Mouse (Mus musculus): ENCODE measurements at regions not wholly inside any gene's neighbourhood (a gene's known extent, or its start where the extent isn't known, plus 50 kb on each side); places are given as distances from the start of the nearest gene placed in this dataset.

DNA sequence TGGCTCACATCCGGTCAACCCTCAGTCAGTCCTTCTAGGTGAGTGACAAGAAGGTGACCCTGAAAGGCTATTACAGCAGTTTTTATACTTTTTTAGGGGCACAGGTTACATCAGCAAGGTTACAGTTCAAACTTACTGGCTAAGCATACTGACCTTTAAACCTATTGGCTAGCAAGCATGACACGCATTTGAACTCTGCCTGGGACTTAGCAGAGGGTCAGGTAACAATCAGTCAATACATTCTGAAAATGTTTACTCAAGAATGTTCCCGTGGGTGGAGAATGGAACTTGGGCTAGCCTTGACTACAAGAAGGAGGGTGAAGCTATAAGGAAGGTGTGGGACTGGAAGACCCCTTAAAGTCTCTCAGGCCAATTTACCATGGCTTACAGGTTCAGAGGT lies 4986.2 kb upstream of the Gm7489 start:
- no peak for TF ChIP-seq POLR2AphosphoS2 (IDR thresholded peaks at IDR 0.05; ENCODE audit: low read depth, low read length)
- no peak for TF ChIP-seq EP300 (IDR thresholded peaks at IDR 0.05; ENCODE audit: low read length)
- TF ChIP-seq ZKSCAN1 (IDR thresholded peaks at IDR 0.05; ENCODE audit: borderline replicate concordance, low read depth, low read length): no peak
- TF ChIP-seq CTCF (conservative IDR thresholded peaks at IDR 0.05 in 1 of 2, IDR thresholded peaks at IDR 0.05 in 1 of 2; ENCODE audit: low read depth in 2 of 2, low read length in 2 of 2): no peak
- TF ChIP-seq ZC3H11A (IDR thresholded peaks at IDR 0.05; ENCODE audit: low read depth, low read length): no peak
- no peak for TF ChIP-seq E2F4 (IDR thresholded peaks at IDR 0.05; ENCODE audit: insufficient replicate concordance, low read depth, low read length)
- no peak for TF ChIP-seq MAX (IDR thresholded peaks at IDR 0.05; ENCODE audit: low read length)

Measured in CH12.LX (cell line).